ENCODE assay signal across 15 mouse cellular contexts in genomic region chr7:110525090-110525775, GRCm38 (mm10).
"Had no signal": no experiment of that assay in that cellular context is flagged by ENCODE, and none has a peak within 500 bp of the region (broad histone marks: within the 10 kb centered on the region; RNA-seq: fewer than 3 reads in every experiment).

No protein-coding gene starts in this region.

- H3K4me2 ChIP-seq: limb, embryonic 13.5 days; midbrain, embryonic 13.5 days had no signal

- H3K27me3 ChIP-seq: limb, embryonic 13.5 days; midbrain, embryonic 13.5 days had no signal

- H3K4me1 ChIP-seq: megakaryocyte, embryonic 14.5 days; midbrain, embryonic 13.5 days had no signal

- H3K9ac ChIP-seq: limb, embryonic 13.5 days; liver, embryonic 14.5 days; midbrain, embryonic 13.5 days had no signal

- H3K36me3 ChIP-seq: limb, embryonic 13.5 days; midbrain, embryonic 13.5 days had no signal

- H3K4me3 ChIP-seq: limb, embryonic 13.5 days; megakaryocyte, embryonic 14.5 days; midbrain, embryonic 13.5 days had no signal

- H3K9me3 ChIP-seq: limb, embryonic 13.5 days; megakaryocyte, embryonic 14.5 days; midbrain, embryonic 13.5 days had no signal

- DNase-seq: kidney, adult 2 months; kidney, postnatal 36 days; layer of hippocampus, adult 9-11 months; layer of hippocampus, postnatal 36 days; left cerebral cortex, postnatal 4 days; lung, adult 18-20 months; lung, postnatal 4 days; right cerebral cortex, adult 18-20 months; right cerebral cortex, postnatal 25 days; thymus, postnatal 36 days had no signal

- H3K27ac ChIP-seq: limb, embryonic 13.5 days; liver, embryonic 14.5 days; midbrain, embryonic 13.5 days had no signal

- ATAC-seq: intestine, embryonic 16.5 days; midbrain, embryonic 13.5 days had no signal
